Mouse (Mus musculus) CH12.LX (cell line): ENCODE results near the gene Dydc1.

ENCODE experiments used
- BHLHE40 ChIP-seq: IDR thresholded peaks from 2 replicates; pipeline ENCODE4 v1.6.1; 2011; ENCODE audit warnings: mild to moderate bottlenecking, low read depth, low read length, improper control_type of control experiment
- CHD2 ChIP-seq: IDR thresholded peaks from 2 replicates; pipeline ENCODE4 v1.6.1; 2011; ENCODE audit warnings: low read length, improper control_type of control experiment
- CTCF ChIP-seq, 2 experiments: IDR thresholded peaks in 1 of 2; conservative IDR thresholded peaks in 1 of 2; 2 replicates each; pipeline ENCODE4 v1.5.1; 2011 to 2012; ENCODE audit warnings: low read depth in 2 of 2, low read length in 2 of 2, improper control_type of control experiment in 1 of 2, inconsistent platforms in 1 of 2, mild to moderate bottlenecking in 1 of 2, moderate library complexity in 1 of 2
- MXI1 ChIP-seq: IDR thresholded peaks from 2 replicates; pipeline ENCODE4 v1.6.1; 2011; ENCODE audit warnings: mild to moderate bottlenecking, low read depth, low read length, improper control_type of control experiment
- POLR2A ChIP-seq: IDR thresholded peaks from 2 replicates; pipeline ENCODE4 v1.6.1; 2011; ENCODE audit warnings: low read depth, mild to moderate bottlenecking, improper control_type of control experiment, low read length
- SIN3A ChIP-seq: IDR thresholded peaks from 2 replicates; pipeline ENCODE4 v1.6.1; 2012; ENCODE audit warnings: low read length, improper control_type of control experiment, inconsistent platforms

DNA sequence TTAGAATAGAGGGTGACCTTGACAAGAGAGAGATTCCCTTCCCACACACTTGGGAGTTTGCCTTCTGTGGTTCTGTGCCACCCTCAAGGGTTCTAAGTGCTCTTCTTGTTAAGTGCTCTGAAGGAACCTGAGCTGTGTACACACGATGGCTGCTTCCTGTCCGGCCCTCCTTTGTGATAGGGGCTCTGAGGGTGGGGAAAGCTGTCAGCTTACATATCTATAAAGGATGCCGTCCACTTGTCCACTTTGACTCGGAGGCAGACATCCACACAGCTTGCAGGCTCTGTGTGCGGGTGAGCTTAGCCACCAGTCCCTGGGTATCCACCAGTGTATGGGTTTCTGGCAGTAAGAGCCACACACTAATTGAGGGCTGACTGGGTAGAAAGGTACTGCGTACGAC is 58.8 kb downstream of the Dydc1 start, which contains the start of gene Sftpa1:
- TF ChIP-seq CTCF (conservative IDR thresholded peaks at IDR 0.05 in 1 of 2, IDR thresholded peaks at IDR 0.05 in 1 of 2; ENCODE audit: low read depth in 2 of 2, low read length in 2 of 2) = no peak
- no peak for TF ChIP-seq BHLHE40
- TF ChIP-seq POLR2A = no peak
- no peak for TF ChIP-seq CHD2
- TF ChIP-seq MXI1 = no peak
- TF ChIP-seq SIN3A = no peak
